Mouse (Mus musculus): ENCODE results near the gene Gm13272. TPM values are rescaled to one million over a fixed set of nuclear protein-coding genes. Genes with fewer than 3 reads are reported as not detected.
"Not testable (repeated sequence)": the region's sequence is repeated elsewhere in the genome, so short reads cannot be mapped to it uniquely, and the experiment has no call there.

The Gm13272 gene
- total RNA-seq, 2 experiments from 2014 or later: not detected

GRCm38 (mm10) chr4:88782335-88782734, 2.7 kb downstream of the Gm13272 start:
- not testable (repeated sequence) for ATAC-seq (ENCODE audit: poor library complexity, severe bottlenecking)

GRCm38 (mm10) chr4:88785409-88785808, 5.8 kb downstream of the Gm13272 start, which contains the start of gene Gm13276:
Gene Gm13276, plus strand, starts transcription at chr4:88785709.
- not testable (repeated sequence) for ATAC-seq (ENCODE audit: poor library complexity, severe bottlenecking)

GRCm38 (mm10) chr4:88788402-88788801, 8.8 kb downstream of the Gm13272 start, which contains the start of gene Gm13277:
Gene Gm13277, plus strand, starts transcription at chr4:88788632.
- not testable (repeated sequence) for ATAC-seq (ENCODE audit: poor library complexity, severe bottlenecking)

- ATAC-seq (ENCODE audit: poor library complexity, severe bottlenecking): not testable (repeated sequence)
Observed at GRCm38 (mm10) chr4:88791250-88791649, 11.6 kb downstream of the Gm13272 start, which contains the start of gene Gm13278. Gene Gm13278, plus strand, starts transcription at chr4:88791550.

GRCm38 (mm10) chr4:88793936-88794675, 14.5 kb downstream of the Gm13272 start, which contains the start of gene Gm13275:
Gene Gm13275, plus strand, starts transcription at chr4:88794487.
- not testable (repeated sequence) for ATAC-seq (ENCODE audit: poor library complexity, severe bottlenecking)

DNA sequence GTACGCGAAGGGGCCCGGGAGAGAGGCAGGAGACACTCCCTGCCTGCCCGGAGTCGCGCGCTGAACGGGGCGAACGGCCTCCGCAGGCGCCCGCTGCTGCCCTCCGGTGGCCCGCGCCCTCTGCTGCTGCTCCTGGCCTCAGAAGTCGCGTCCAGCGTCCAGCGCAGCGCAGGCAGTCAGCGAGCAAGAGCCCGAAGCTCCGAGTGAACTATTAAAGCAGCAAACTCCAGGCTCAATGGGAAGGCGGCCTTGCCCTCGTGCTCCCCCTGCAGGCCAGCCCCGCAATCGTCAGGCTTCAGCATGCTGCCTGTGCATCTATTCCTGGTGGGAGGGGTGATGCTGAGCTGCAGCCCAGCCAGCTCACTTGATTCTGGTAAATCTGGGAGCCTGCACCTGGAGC, 17.4 kb downstream of the Gm13272 start, which contains the start of gene Gm13279:
Gm13279 (plus strand) TSS at position 301 of the 400 bp plus-strand sequence.
- ATAC-seq (ENCODE audit: poor library complexity, severe bottlenecking): not testable (repeated sequence)

- ATAC-seq (ENCODE audit: poor library complexity, severe bottlenecking): not testable (repeated sequence)
Observed at GRCm38 (mm10) chr4:88799365-88799764, 19.7 kb downstream of the Gm13272 start, which contains the start of gene Gm13285. Gene Gm13285, plus strand, starts transcription at chr4:88799665.

GRCm38 (mm10) chr4:88802954-88803353, 23.3 kb downstream of the Gm13272 start, which contains the start of gene Gm13287:
Gene Gm13287, plus strand, starts transcription at chr4:88803254.
- not testable (repeated sequence) for ATAC-seq (ENCODE audit: poor library complexity, severe bottlenecking)

DNA sequence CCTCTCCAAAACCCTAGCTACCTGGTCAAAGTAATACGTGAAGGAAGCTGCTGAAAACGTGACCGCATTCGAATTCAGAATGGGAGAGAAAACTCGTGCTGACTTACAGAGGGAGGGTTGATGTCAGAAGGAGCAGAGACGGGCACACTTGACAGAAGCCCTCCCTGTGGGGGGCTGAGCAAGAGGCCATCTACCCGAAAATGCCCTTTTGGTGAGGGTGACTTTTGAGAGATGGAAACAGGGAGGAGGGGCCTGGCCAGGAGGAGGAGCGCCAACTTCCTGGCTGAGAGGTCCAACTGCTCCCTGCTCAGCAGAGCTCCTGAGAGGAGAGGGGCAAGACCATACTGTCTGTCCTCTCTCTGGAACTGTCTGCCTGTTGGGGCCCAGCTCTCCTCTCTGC, 25.6 kb downstream of the Gm13272 start, which contains the start of gene Gm13288:
Gm13288 (plus strand) TSS at position 301 of the 400 bp plus-strand sequence.
- not testable (repeated sequence) for ATAC-seq (ENCODE audit: poor library complexity, severe bottlenecking)

DNA sequence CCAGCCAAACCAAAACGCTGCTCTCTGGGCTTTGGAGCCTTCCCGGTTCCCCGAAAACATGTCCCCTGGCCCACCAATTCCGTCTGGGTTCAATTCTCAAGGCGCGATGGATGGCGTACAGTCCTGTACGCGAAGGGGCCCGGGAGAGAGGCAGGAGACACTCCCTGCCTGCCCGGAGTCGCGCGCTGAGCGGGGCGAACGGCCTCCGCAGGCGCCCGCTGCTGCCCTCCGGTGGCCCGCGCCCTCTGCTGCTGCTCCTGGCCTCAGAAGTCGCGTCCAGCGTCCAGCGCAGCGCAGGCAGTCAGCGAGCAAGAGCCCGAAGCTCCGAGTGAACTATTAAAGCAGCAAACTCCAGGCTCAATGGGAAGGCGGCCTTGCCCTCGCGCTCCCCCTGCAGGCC, 26.1 kb downstream of the Gm13272 start:
- ATAC-seq (ENCODE audit: poor library complexity, severe bottlenecking): not testable (repeated sequence)

DNA sequence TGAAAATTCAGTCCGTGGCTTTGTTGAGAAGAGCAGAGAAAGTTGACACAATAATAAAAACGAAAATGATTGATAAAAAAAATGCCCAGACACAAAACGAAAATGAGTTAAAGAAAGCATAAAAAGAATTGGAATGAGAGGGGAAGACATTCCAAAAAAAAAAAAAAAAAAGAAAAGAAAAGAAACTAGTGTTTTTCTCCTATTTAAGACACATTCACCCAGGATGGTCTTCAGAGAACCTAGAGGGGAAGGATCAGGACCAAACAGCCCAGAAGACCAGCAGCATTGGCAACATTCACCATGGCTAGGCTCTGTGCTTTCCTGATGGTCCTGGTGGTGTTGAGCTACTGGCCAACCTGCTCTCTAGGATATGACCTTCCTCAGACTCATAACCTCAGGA, 36.3 kb downstream of the Gm13272 start, which contains the start of gene Ifna7:
Ifna7 (plus strand) TSS at position 301 of the 400 bp plus-strand sequence.
- no peak for ATAC-seq (ENCODE audit: poor library complexity, severe bottlenecking)

GRCm38 (mm10) chr4:88819659-88820058, 40.0 kb downstream of the Gm13272 start, which contains the start of gene Ifna11:
Gene Ifna11, plus strand, starts transcription at chr4:88819959.
- no peak for ATAC-seq (ENCODE audit: poor library complexity, severe bottlenecking)

GRCm38 (mm10) chr4:88822995-88823394, 43.3 kb downstream of the Gm13272 start:
- ATAC-seq (ENCODE audit: poor library complexity, severe bottlenecking): peak; percentile 62; the same call in 1 of the 2 replicates

DNA sequence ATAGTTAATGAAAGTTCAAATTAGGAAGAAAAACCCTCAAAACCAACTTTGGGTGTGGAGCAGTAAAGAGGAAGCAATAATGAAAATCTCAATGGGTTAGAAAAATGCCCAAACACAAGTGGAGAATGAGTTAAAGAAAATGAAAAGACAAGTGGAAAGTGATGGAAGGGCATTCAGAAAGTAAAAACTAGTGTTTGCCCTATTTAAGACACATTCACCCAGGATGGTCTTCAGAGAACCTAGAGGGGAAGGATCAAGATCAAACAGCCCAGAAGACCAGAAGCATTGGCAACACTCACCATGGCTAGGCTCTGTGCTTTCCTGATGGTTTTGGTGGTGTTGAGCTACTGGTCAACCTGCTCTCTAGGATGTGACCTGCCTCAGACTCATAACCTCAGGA, 47.5 kb downstream of the Gm13272 start, which contains the start of gene Ifna6:
Ifna6 (plus strand) TSS at position 301 of the 400 bp plus-strand sequence.
- not testable (repeated sequence) for ATAC-seq (ENCODE audit: poor library complexity, severe bottlenecking)

Other genes with a start within 250 kb of the Gm13272 start
Only the 30 nearest of the 31 such genes appear.
- gene Ifna14, start 208.1 kb upstream of the Gm13272 start, total RNA-seq (2015): not detected in 2 replicates
- not detected in 2 replicates for gene Ifna14, start 208.1 kb upstream of the Gm13272 start, total RNA-seq (2017)
- gene Ifna9, start 187.5 kb upstream of the Gm13272 start, total RNA-seq (2015): not detected in 2 replicates
- gene Ifna9, start 187.5 kb upstream of the Gm13272 start, total RNA-seq (2017): not detected in 2 replicates
- gene Ifna12, start 176.5 kb upstream of the Gm13272 start, total RNA-seq (2015): not detected in 2 replicates
- gene Ifna12, start 176.5 kb upstream of the Gm13272 start, total RNA-seq (2017): not detected in 2 replicates
- not detected in 2 replicates for gene C87499, start 145.4 kb upstream of the Gm13272 start, total RNA-seq (2015)
- not detected in 2 replicates for gene C87499, start 145.4 kb upstream of the Gm13272 start, total RNA-seq (2017)
- not detected in 2 replicates for gene Ifna13, start 135.4 kb upstream of the Gm13272 start, total RNA-seq (2015)
- gene Ifna13, start 135.4 kb upstream of the Gm13272 start, total RNA-seq (2017): not detected in 2 replicates
- not detected in 2 replicates for gene Ifna16, start 102.9 kb upstream of the Gm13272 start, total RNA-seq (2015)
- not detected in 2 replicates for gene Ifna16, start 102.9 kb upstream of the Gm13272 start, total RNA-seq (2017)
- not detected in 2 replicates for gene Ifna2, start 95.9 kb upstream of the Gm13272 start, total RNA-seq (2015)
- gene Ifna2, start 95.9 kb upstream of the Gm13272 start, total RNA-seq (2017): not detected in 2 replicates
- not detected in 2 replicates for gene Ifnab, start 88.5 kb upstream of the Gm13272 start, total RNA-seq (2015)
- not detected in 2 replicates for gene Ifnab, start 88.5 kb upstream of the Gm13272 start, total RNA-seq (2017)
- gene Gm26566, start 58.0 kb upstream of the Gm13272 start, total RNA-seq (2015): not detected in 2 replicates
- gene Gm26566, start 58.0 kb upstream of the Gm13272 start, total RNA-seq (2017): 0.55 TPM in 1 of 2 replicates, not detected in the other
- gene Klhl9, start 57.4 kb upstream of the Gm13272 start, total RNA-seq (2015): 56.7 and 61.1 TPM in 2 replicates
- 83.8 and 85.5 TPM in 2 replicates for gene Klhl9, start 57.4 kb upstream of the Gm13272 start, total RNA-seq (2017)
- not detected in 2 replicates for gene Gm13271, start 25.0 kb upstream of the Gm13272 start, total RNA-seq (2015)
- gene Gm13271, start 25.0 kb upstream of the Gm13272 start, total RNA-seq (2017): not detected in 2 replicates
- gene Gm13283, start 19.7 kb upstream of the Gm13272 start, total RNA-seq (2015): not detected in 2 replicates
- 0.18 and 0.20 TPM in 2 replicates for gene Gm13283, start 19.7 kb upstream of the Gm13272 start, total RNA-seq (2017)
- not detected in 2 replicates for gene Gm13290, start 6.0 kb upstream of the Gm13272 start, total RNA-seq (2015)
- not detected in 2 replicates for gene Gm13290, start 6.0 kb upstream of the Gm13272 start, total RNA-seq (2017)
- gene Gm13289, start 2.9 kb upstream of the Gm13272 start, total RNA-seq (2015): not detected in 2 replicates
- not detected in 2 replicates for gene Gm13289, start 2.9 kb upstream of the Gm13272 start, total RNA-seq (2017)
- gene Ifnz, start 2.3 kb downstream of the Gm13272 start, total RNA-seq (2015): not detected in 2 replicates
- gene Ifnz, start 2.3 kb downstream of the Gm13272 start, total RNA-seq (2017): not detected in 2 replicates
- not detected in 2 replicates for gene Gm13276, start 5.9 kb downstream of the Gm13272 start, total RNA-seq (2015)
- not detected in 2 replicates for gene Gm13276, start 5.9 kb downstream of the Gm13272 start, total RNA-seq (2017)
- not detected in 2 replicates for gene Gm13277, start 8.8 kb downstream of the Gm13272 start, total RNA-seq (2015)
- not detected in 2 replicates for gene Gm13277, start 8.8 kb downstream of the Gm13272 start, total RNA-seq (2017)
- not detected in 2 replicates for gene Gm13278, start 11.7 kb downstream of the Gm13272 start, total RNA-seq (2015)
- not detected in 2 replicates for gene Gm13278, start 11.7 kb downstream of the Gm13272 start, total RNA-seq (2017)
- gene Gm13275, start 14.6 kb downstream of the Gm13272 start, total RNA-seq (2015): not detected in 2 replicates
- not detected in 2 replicates for gene Gm13275, start 14.6 kb downstream of the Gm13272 start, total RNA-seq (2017)
- gene Gm13279, start 17.5 kb downstream of the Gm13272 start, total RNA-seq (2015): not detected in 2 replicates
- gene Gm13279, start 17.5 kb downstream of the Gm13272 start, total RNA-seq (2017): not detected in 2 replicates
- gene Gm13285, start 19.8 kb downstream of the Gm13272 start, total RNA-seq (2015): not detected in 2 replicates
- not detected in 2 replicates for gene Gm13285, start 19.8 kb downstream of the Gm13272 start, total RNA-seq (2017)
- gene Gm13287, start 23.4 kb downstream of the Gm13272 start, total RNA-seq (2015): not detected in 2 replicates
- not detected in 2 replicates for gene Gm13287, start 23.4 kb downstream of the Gm13272 start, total RNA-seq (2017)
- not detected in 2 replicates for gene Gm13288, start 25.7 kb downstream of the Gm13272 start, total RNA-seq (2015)
- not detected in 2 replicates for gene Gm13288, start 25.7 kb downstream of the Gm13272 start, total RNA-seq (2017)
- not detected in 2 replicates for gene Ifna7, start 36.4 kb downstream of the Gm13272 start, total RNA-seq (2015)
- gene Ifna7, start 36.4 kb downstream of the Gm13272 start, total RNA-seq (2017): not detected in 2 replicates
- gene Ifna11, start 40.1 kb downstream of the Gm13272 start, total RNA-seq (2015): not detected in 2 replicates
- not detected in 2 replicates for gene Ifna11, start 40.1 kb downstream of the Gm13272 start, total RNA-seq (2017)
- gene Ifna6, start 47.6 kb downstream of the Gm13272 start, total RNA-seq (2015): not detected in 2 replicates
- not detected in 2 replicates for gene Ifna6, start 47.6 kb downstream of the Gm13272 start, total RNA-seq (2017)
- gene Ifna5, start 55.7 kb downstream of the Gm13272 start, total RNA-seq (2015): not detected in 2 replicates
- not detected in 2 replicates for gene Ifna5, start 55.7 kb downstream of the Gm13272 start, total RNA-seq (2017)
- not detected in 2 replicates for gene Ifna4, start 62.0 kb downstream of the Gm13272 start, total RNA-seq (2015)
- not detected in 2 replicates for gene Ifna4, start 62.0 kb downstream of the Gm13272 start, total RNA-seq (2017)
- not detected in 2 replicates for gene Ifna1, start 70.2 kb downstream of the Gm13272 start, total RNA-seq (2015)
- not detected in 2 replicates for gene Ifna1, start 70.2 kb downstream of the Gm13272 start, total RNA-seq (2017)
- not detected in 2 replicates for gene Ifne, start 100.4 kb downstream of the Gm13272 start, total RNA-seq (2015)
- not detected in 2 replicates for gene Ifne, start 100.4 kb downstream of the Gm13272 start, total RNA-seq (2017)